Mouse (Mus musculus): ENCODE results near the gene Sipa1l3.

DNA sequence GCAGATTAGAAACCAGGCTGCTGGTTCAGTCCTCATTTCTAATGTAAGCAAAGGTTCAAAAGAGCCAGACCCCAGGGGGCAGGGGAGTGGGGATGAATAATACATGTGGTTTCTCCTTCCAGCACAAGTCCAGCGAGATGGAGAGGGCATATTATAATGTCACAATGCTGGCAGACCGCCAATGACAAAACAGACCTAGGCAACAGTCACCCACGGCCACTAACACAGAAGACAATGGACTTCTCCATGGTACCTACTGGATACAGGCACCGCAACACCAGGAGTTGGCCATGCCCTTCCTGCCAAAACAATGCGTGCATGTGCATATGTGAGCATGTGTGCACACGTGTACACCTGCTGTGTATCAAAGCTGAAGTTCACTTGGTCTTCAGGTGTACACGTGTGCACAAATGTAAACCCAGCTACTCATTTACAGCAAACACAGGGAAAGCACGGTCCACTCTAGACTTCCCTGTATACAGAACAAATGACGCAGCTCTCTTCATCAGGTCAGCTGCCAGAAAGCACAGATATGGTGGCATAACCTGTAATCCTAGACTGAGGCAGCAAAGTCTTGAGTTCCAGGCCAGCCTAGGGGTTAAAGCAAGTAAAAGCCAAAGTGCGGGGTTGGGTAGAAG lies 21.4 kb downstream of the Sipa1l3 start:
- TF ChIP-seq POLR2A (IDR thresholded peaks at IDR 0.05; ENCODE audit: insufficient read depth, low read depth, low read length): no peak
- TF ChIP-seq CTCF (IDR thresholded peaks at IDR 0.05): no peak
- TF ChIP-seq EP300 (IDR thresholded peaks at IDR 0.05; ENCODE audit: insufficient read depth, low read depth, low read length): no peak

Data from heart, adult 2 months (tissue).